Mouse (Mus musculus) myocyte (in vitro differentiated cells): ENCODE data around the gene Rere. TPM values are rescaled to one million over a fixed set of nuclear protein-coding genes. Genes with fewer than 3 reads are reported as not detected.

Experiments
- H3K27me3 ChIP-seq: one replicate; pipeline ENCODE4 v1.6.1; 2011; ENCODE audit not compliant: control insufficient read depth, insufficient read depth, insufficient read length
- H3K36me3 ChIP-seq: one replicate; pipeline ENCODE4 v1.6.1; 2011; ENCODE audit not compliant: control insufficient read depth, insufficient read depth
- H3K4me2 ChIP-seq: one replicate; pipeline ENCODE4 v1.6.1; 2011; ENCODE audit warnings: low read depth, control low read depth
- H3K4me3 ChIP-seq: one replicate; pipeline ENCODE4 v1.5.1; 2011; ENCODE audit warnings: mild to moderate bottlenecking, control low read depth, moderate library complexity
- H3K79me2 ChIP-seq: one replicate; pipeline ENCODE4 v1.6.1; 2011; ENCODE audit not compliant: control insufficient read depth, insufficient read depth
- H3ac ChIP-seq: one replicate; pipeline ENCODE4 v1.6.1; 2011; ENCODE audit not compliant: control insufficient read depth, insufficient read length
- CEBPB ChIP-seq: IDR thresholded peaks from 2 replicates; pipeline ENCODE4 v1.6.1; 2011; ENCODE audit warnings: mild to moderate bottlenecking, moderate library complexity; ENCODE audit not compliant: poor library complexity, insufficient read depth, severe bottlenecking
- E2F4 ChIP-seq: IDR thresholded peaks from one replicate; pipeline ENCODE4 v1.6.1; 2011; ENCODE audit warnings: mild to moderate bottlenecking, control low read depth, moderate library complexity; ENCODE audit not compliant: insufficient read depth
- MAX ChIP-seq: IDR thresholded peaks from one replicate; pipeline ENCODE4 v1.6.1; 2011; ENCODE audit warnings: low read depth, mild to moderate bottlenecking, control low read depth
- MYOD1 ChIP-seq, 3 experiments: IDR thresholded peaks; one replicate each; pipeline ENCODE4 v1.6.1; 2011; ENCODE audit warnings: control low read depth in 2 of 3, low read depth in 2 of 3, mild to moderate bottlenecking in 2 of 3, moderate library complexity in 1 of 3; ENCODE audit not compliant: insufficient read length in 2 of 3, control insufficient read depth in 1 of 3
- MYOG ChIP-seq, 3 experiments: IDR thresholded peaks; one replicate each; pipeline ENCODE4 v1.6.1; 2011; ENCODE audit warnings: control low read depth in 2 of 3, low read depth in 2 of 3, mild to moderate bottlenecking in 2 of 3; ENCODE audit not compliant: insufficient read length in 2 of 3, control insufficient read depth in 1 of 3, insufficient read depth in 1 of 3
- POLR2A ChIP-seq: IDR thresholded peaks from one replicate; pipeline ENCODE4 v1.6.1; 2011; ENCODE audit warnings: low read depth, mild to moderate bottlenecking, control low read depth, moderate library complexity; ENCODE audit not compliant: insufficient read length
- POLR2AphosphoS2 ChIP-seq: IDR thresholded peaks from one replicate; pipeline ENCODE4 v1.6.1; 2011; ENCODE audit warnings: low read depth, control low read depth; ENCODE audit not compliant: insufficient read length
- REST ChIP-seq: IDR thresholded peaks from one replicate; pipeline ENCODE4 v1.6.1; 2011; ENCODE audit warnings: mild to moderate bottlenecking, control low read depth, moderate library complexity; ENCODE audit not compliant: insufficient read depth, insufficient read length
- SRF ChIP-seq: IDR thresholded peaks from one replicate; pipeline ENCODE4 v1.6.1; 2011; ENCODE audit warnings: low read depth; ENCODE audit not compliant: control insufficient read depth, insufficient read length
- TCF12 ChIP-seq: IDR thresholded peaks from one replicate; pipeline ENCODE4 v1.6.1; 2011; ENCODE audit warnings: mild to moderate bottlenecking, control low read depth; ENCODE audit not compliant: poor library complexity, insufficient read depth, severe bottlenecking
- TCF3 ChIP-seq: IDR thresholded peaks from one replicate; pipeline ENCODE4 v1.6.1; 2011; ENCODE audit warnings: low read depth, control low read depth; ENCODE audit not compliant: insufficient read length
- USF1 ChIP-seq: IDR thresholded peaks from one replicate; pipeline ENCODE4 v1.6.1; 2011; ENCODE audit warnings: low read depth, mild to moderate bottlenecking, control low read depth, moderate library complexity
- polyA plus RNA-seq: library from polyadenylated mRNA; unstranded; fragments of >200 nt; fragmentation: generic; extraction: Trizol; gene quantifications from one replicate; pipeline ENCODE4 v1.2.1, GENCODE M21; 2012; ENCODE audit warnings: missing spikeins

Rere gene
- polyA plus RNA-seq, 1 experiment, result 34.0 TPM

GRCm38 (mm10) chr4:150236521-150237481 is 44.6 kb upstream of the Rere start, which contains the start of gene Eno1:
TSS of gene Eno1 (plus strand) at chr4:150236721.
- peaks cover 27% of the 10 kb centered on the region for H3K36me3 ChIP-seq
- peak within 1 kb of the TSS; percentile 48 for H3ac ChIP-seq
- peak within 1 kb of the TSS; percentile 77 for H3K4me2 ChIP-seq
- no peaks in the 10 kb centered on the region for H3K27me3 ChIP-seq
- H3K4me3 ChIP-seq, result peak within 1 kb of the TSS; percentile 99
- H3K79me2 ChIP-seq, result peaks cover 48% of the 10 kb centered on the region
- TF ChIP-seq TCF3 (no peak), MYOD1 (IDR thresholded peaks at IDR 0.05; ENCODE audit: control insufficient read depth in 1 of 3, insufficient read length in 2 of 3, low read depth in 2 of 3) (no peak), MYOG (IDR thresholded peaks at IDR 0.05; ENCODE audit: control insufficient read depth in 1 of 3, insufficient read depth in 1 of 3, insufficient read length in 2 of 3, low read depth in 2 of 3) (no peak), E2F4 (no peak), REST (peak; percentile 23), POLR2A (peak; percentile 88), CEBPB (no peak), MAX (no peak), TCF12 (no peak), POLR2AphosphoS2 (peak; percentile 98), SRF (peak; percentile 23), USF1 (no peak)

- TF ChIP-seq CEBPB, result no peak
- TF ChIP-seq POLR2AphosphoS2, result peak; percentile 74
- TF ChIP-seq POLR2A, result peak; percentile 46
These were observed 43.6 kb upstream of the Rere start for GRCm38 (mm10) chr4:150237636-150238361.

GRCm38 (mm10) chr4:150238433-150239086 is 42.9 kb upstream of the Rere start:
- Histone ChIP-seq H3K4me3 (peak overlapping the region; percentile 99), H3K27me3 (no peaks in the 10 kb centered on the region), H3ac (peak overlapping the region; percentile 48), H3K4me2 (peak overlapping the region; percentile 96), H3K79me2 (peaks cover 66% of the 10 kb centered on the region), H3K36me3 (peaks cover 44% of the 10 kb centered on the region)
- TF ChIP-seq CEBPB (no peak), MYOG (IDR thresholded peaks at IDR 0.05; ENCODE audit: control insufficient read depth in 1 of 3, insufficient read depth in 1 of 3, insufficient read length in 2 of 3, low read depth in 2 of 3) (no peak), SRF (peak; percentile 71), USF1 (peak; percentile 17), MAX (peak; percentile 59), POLR2AphosphoS2 (peak; percentile 73), E2F4 (no peak), MYOD1 (IDR thresholded peaks at IDR 0.05; ENCODE audit: control insufficient read depth in 1 of 3, insufficient read length in 2 of 3, low read depth in 2 of 3) (no peak), POLR2A (no peak), TCF3 (no peak), TCF12 (no peak), REST (no peak)

More at GRCm38 (mm10) chr4:150237636-150238361, 43.6 kb upstream of the Rere start:
- Histone ChIP-seq H3K36me3 (peaks cover 37% of the 10 kb centered on the region), H3ac (peak overlapping the region; percentile 48), H3K79me2 (peaks cover 58% of the 10 kb centered on the region), H3K27me3 (no peaks in the 10 kb centered on the region), H3K4me2 (peak overlapping the region; percentile 96), H3K4me3 (peak overlapping the region; percentile 99)

GRCm38 (mm10) chr4:150239087-150239480 is 42.4 kb upstream of the Rere start:
- H3ac ChIP-seq, result no peak overlapping the region
- H3K36me3 ChIP-seq, result peaks cover 50% of the 10 kb centered on the region
- peaks cover 71% of the 10 kb centered on the region for H3K79me2 ChIP-seq
- peak overlapping the region; percentile 99 for H3K4me3 ChIP-seq
- peak overlapping the region; percentile 96 for H3K4me2 ChIP-seq
- H3K27me3 ChIP-seq, result no peaks in the 10 kb centered on the region
- TF ChIP-seq MYOD1 (IDR thresholded peaks at IDR 0.05; ENCODE audit: control insufficient read depth in 1 of 3, insufficient read length in 2 of 3, low read depth in 2 of 3) (no peak), POLR2AphosphoS2 (peak; percentile 5), SRF (no peak), REST (no peak)
